Mouse (Mus musculus) thymus, postnatal 4 days (tissue): ENCODE results near the gene Hadha.
A peak's percentile ranks its signal among the peaks of the same experiment; 100 is the strongest.

Experiments
- DNase-seq: peaks from one replicate; pipeline ENCODE4 v3.0.0; 2021

The Hadha gene

GRCm38 (mm10) chr5:30153222-30153621, 1.7 kb downstream of the Hadha start:
- no peak for DNase-seq

GRCm38 (mm10) chr5:30152413-30152812, 2.5 kb downstream of the Hadha start:
- DNase-seq, result no peak

GRCm38 (mm10) chr5:30152007-30152406, 3.0 kb downstream of the Hadha start:
- no peak for DNase-seq

DNA sequence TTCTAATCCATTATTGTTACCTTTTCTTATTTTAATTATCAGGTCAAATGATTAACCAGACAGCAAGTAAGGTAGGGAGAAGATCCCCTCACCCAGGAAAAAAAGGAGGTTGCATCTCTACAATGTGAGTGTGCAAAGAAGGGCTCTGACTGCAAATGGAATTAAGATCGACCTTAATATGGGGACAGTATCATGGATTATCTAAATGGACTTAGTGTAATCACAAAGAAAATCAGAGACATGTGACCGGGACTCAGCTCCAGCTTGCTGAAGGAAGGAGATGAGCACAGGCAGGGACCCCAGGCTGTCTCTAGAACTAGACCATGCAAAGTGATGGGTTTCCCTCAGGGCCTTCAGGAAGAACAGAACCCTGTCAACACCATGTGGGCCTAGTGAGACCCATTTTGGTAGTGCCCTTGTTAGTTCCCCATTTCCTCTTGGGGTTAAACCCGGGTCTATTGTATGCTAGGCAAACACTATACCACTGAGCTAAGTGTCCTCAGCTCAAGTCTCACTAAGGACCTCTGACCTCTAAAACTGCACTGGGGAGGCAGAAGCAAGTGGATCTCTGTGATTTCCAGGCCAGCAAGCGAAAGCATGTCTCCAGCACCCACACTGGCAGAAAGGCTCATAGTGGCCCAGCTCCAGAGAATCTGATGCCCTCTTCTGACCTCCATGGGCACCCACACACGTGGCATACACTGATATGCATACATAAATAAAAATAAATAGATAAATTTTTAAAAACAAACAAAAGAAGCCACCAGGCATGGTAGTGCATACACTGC, 6.6 kb downstream of the Hadha start:
- DNase-seq, result no peak

GRCm38 (mm10) chr5:30146526-30146925, 8.4 kb downstream of the Hadha start:
- DNase-seq, result no peak

GRCm38 (mm10) chr5:30138193-30138592, 16.8 kb downstream of the Hadha start:
- no peak for DNase-seq

- no peak for DNase-seq
Observed at GRCm38 (mm10) chr5:30137271-30137670, 17.7 kb downstream of the Hadha start.

DNA sequence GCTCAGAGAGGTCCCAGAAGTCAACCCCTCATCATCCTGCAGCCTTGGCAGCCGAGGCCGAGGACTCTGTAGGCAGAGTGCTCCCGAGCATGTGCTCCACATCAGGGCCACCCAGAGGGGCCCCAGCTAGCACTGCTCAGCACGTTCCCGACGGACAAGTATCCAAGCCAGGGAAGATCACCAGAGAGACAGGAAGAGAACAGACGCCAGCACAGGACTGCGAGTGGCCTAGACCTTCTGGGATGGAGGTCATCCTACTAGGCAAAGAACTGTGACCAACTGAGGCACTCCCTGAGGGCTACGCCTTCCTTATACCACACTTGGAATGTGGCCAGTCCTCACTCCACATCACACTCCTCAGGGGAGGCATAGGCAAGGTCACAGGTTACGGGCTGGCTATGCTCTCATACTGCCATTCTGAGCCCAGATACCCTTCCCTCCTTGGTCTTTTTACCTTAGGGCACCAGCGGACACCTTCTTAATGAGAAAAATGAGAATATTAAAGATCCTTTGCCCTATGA, 19.2 kb downstream of the Hadha start:
- no peak for DNase-seq

GRCm38 (mm10) chr5:30132173-30132572, 22.8 kb downstream of the Hadha start:
- no peak for DNase-seq

GRCm38 (mm10) chr5:30131246-30131645, 23.7 kb downstream of the Hadha start:
- DNase-seq, result no peak

DNA sequence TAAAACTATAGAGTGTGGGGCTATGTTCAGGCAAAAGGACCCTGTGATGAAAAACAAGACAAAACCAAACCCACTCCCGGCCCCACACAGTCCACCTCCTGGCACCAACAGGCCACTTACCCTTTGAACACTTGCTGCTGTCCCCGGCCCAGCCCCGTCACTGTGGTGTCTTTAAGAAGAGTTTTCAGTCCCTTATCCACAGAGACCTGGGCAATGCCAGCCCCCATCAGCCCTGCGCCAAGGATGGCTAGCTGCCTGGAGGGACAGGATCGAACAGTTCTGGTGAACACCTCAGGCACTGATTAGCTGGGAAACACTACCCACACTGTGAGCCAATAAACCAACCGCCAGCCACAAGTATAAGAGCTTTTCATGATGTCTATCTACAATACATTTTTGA, 26.3 kb downstream of the Hadha start:
- no peak for DNase-seq

DNA sequence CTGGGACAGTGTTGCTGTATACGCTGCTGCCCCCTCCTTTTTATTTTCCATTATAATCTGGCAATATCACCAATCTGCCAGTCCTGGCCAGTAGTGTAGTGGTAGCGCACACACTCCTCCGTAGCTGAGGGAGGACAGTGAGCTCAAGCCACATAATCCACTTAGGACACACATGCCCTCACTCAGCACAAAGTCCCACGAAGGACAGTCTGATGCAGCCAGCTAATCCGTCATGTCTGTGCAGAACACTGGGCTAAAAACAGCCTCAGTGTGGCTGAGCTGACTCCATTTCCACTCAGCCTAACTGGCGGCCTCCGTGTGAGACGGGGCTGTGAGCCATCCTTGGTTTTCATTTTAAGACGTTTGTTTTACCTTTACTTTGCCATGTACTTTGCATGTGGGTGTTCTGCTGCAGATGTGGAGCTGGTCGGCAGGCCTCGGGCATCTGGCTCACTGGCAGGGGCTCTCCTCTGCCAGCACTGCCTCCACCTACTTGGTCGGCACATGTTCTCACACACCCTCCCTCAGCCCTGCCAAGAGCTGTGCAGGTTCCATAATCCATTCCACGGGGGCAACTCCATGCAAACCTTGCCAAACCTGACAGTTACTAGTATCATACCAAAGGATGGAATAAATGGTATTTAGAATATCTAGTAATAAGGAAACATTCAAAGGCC, 26.9 kb downstream of the Hadha start:
- no peak for DNase-seq

- DNase-seq, result no peak
Observed at GRCm38 (mm10) chr5:30126756-30127155, 28.2 kb downstream of the Hadha start.

DNA sequence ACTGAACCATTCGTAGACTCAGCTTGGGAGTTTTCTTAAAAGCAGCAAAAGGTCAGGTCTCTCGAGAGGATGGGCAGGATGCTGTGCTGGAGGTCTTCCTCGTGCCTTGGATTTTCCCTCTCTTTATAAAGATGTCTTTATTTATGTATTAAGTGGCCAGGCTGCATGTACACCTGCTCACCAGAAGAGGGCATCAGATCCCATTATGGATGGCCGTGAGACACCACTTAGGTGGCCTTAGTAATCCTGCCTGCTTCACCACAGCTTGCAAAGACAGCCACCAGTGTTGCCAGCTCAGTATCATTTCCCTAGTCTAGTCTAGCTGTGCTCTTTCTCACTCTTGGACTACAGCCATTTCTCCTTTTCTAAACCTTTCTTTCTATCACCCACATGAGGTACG, 29.4 kb downstream of the Hadha start:
- no peak for DNase-seq

- DNase-seq, result no peak
Observed at GRCm38 (mm10) chr5:30122481-30122880, 32.5 kb downstream of the Hadha start.

- DNase-seq, result no peak
Observed at GRCm38 (mm10) chr5:30120106-30120505, 34.9 kb downstream of the Hadha start.

DNA sequence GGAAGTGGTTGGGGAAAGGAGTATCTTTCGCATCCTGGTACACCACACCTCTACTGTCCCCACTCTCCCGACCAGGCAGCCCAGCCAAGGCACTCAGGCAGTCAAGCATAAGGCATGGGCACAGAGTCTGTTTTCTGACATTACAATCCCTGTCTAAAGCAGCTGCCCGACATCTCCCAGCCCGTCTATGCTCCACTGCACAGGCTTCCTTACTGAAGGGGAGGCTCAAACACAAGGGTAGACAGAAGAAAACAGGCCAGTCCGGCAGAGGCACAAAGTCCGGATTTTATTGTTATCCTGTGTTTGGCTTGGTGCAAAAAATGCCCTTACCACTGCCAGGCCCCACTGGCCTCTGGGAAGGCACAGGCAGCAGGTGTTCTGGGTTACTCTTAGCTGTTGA, 35.8 kb downstream of the Hadha start:
- no peak for DNase-seq

- DNase-seq, result no peak
Observed at GRCm38 (mm10) chr5:30118018-30118417, 36.9 kb downstream of the Hadha start.

DNA sequence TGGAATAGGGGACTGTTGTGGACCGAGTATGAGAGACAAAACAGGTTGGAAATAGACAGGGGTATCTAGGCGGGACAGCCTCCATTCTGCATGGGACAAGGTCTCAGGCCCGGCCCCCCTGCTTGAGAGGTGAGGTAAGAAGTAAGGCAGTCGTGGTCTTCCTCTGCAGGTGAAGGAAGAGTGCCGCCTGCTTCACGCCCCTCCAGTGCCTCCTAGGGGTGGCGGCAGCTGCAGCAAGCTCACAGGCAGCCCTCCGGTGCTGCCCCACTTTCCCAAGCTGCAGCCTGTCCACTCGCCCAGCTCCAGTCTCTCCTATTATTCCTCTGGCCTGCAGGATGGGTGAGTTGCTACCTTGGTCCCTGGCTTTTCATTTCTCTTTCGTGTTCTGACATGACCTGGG, 39.2 kb downstream of the Hadha start:
- DNase-seq, result peak; percentile 59

DNA sequence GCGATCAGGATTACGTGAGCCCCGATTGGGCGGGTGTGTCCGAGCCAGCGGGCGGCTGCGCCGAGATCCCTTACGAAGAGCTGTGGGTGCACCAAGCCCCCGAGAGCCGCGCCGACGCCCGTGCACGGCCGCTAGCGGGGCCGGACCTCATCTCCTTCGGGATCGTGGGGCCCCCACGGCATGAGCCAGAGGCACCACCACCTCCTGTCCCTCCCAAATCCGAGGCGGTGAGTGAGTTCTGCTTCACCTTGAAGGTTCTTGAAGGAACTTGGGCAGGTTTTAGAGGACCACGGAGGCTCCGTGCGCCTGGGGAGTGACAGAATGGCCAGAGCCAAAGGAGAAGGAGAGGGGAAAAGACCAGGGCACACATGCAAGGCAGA, 40.2 kb downstream of the Hadha start:
- DNase-seq, result no peak

DNA sequence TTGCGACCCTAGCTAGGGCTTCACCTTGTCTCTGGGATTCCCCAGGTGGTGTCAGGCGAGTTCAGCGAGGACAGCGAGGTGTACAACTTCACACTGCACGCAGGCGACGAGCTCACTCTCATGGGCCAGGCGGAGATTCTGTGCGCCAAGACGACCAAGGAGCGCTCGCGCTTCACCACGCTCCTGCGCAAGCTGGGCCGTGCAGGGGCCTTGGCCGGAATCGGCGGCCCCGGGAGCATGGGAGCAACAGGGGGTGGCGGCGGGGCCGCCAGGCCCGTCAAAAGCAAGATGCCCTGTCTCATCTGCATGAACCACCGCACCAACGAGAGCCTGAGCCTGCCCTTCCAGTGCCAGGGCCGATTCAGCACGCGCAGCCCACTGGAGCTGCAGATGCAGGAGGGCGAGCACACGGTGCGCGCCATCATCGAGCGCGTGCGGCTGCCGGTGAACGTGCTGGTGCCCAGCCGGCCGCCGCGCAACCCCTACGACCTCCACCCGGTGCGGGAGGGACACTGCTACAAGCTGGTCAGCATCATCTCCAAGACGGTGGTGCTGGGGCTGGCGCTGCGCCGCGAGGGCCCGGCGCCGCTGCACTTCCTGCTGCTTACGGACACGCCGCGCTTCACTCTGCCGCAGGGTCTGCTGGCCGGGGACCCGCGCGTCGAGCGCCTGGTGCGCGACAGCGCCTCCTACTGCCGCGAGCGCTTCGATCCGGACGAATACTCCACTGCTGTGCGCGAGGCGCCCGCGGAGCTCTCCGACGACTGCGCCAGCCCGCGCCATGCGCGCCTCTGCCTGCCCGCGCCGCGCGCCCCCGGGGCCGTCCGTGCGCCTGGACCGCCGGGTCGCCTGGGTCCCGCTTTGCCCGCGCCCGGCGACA, 40.8 kb downstream of the Hadha start:
- DNase-seq, result peak; percentile 94

GRCm38 (mm10) chr5:30112533-30113068, 42.4 kb downstream of the Hadha start:
- DNase-seq, result peak; percentile 36

GRCm38 (mm10) chr5:30111771-30112170, 43.2 kb downstream of the Hadha start:
- no peak for DNase-seq
